Mouse (Mus musculus): ENCODE measurements around the gene Pde4b.
"Not testable (repeated sequence)": the region's sequence is repeated elsewhere in the genome, so short reads cannot be mapped to it uniquely, and the experiment has no call there.

Gene Pde4b

GRCm38 (mm10) chr4:102087091-102087565, at the start of gene Pde4b:
Pde4b (plus strand) TSS chr4:102087543.
- peak; percentile 66 to 68 for DNase-seq

- no peak for DNase-seq
Observed at GRCm38 (mm10) chr4:102040190-102040589, 47.2 kb upstream of the Pde4b start.

- no peak for DNase-seq
Observed at GRCm38 (mm10) chr4:102045183-102046140, 41.9 kb upstream of the Pde4b start.

GRCm38 (mm10) chr4:102049368-102049767, 38.0 kb upstream of the Pde4b start:
- not testable (repeated sequence) for DNase-seq

- no peak for DNase-seq
Observed at GRCm38 (mm10) chr4:102061322-102061721, 26.0 kb upstream of the Pde4b start.

- DNase-seq = no peak
Observed at GRCm38 (mm10) chr4:102069314-102069713, 18.0 kb upstream of the Pde4b start.

GRCm38 (mm10) chr4:102086336-102086735, 1.0 kb upstream of the Pde4b start:
- DNase-seq = peak; percentile 75 to 78

GRCm38 (mm10) chr4:102087566-102088234, 357 bp downstream of the Pde4b start:
- peak; percentile 88 to 92 for DNase-seq

GRCm38 (mm10) chr4:102088235-102088867, 1.0 kb downstream of the Pde4b start:
- peak in 1 of 2 experiments; percentile 74 for DNase-seq

- no peak for DNase-seq
Observed at GRCm38 (mm10) chr4:102095851-102096250, 8.5 kb downstream of the Pde4b start.

- DNase-seq = no peak
Observed at GRCm38 (mm10) chr4:102102241-102102640, 14.9 kb downstream of the Pde4b start.

GRCm38 (mm10) chr4:102104534-102105014, 17.2 kb downstream of the Pde4b start:
- DNase-seq = peak; percentile 79 to 80

- DNase-seq = peak; percentile 78 to 81
Observed at GRCm38 (mm10) chr4:102106771-102107170, 19.4 kb downstream of the Pde4b start.

GRCm38 (mm10) chr4:102119454-102119853, 32.1 kb downstream of the Pde4b start:
- DNase-seq = no peak

- DNase-seq = peak; percentile 39 to 41
Observed at GRCm38 (mm10) chr4:102136366-102136849, 49.1 kb downstream of the Pde4b start.

GRCm38 (mm10) chr4:102138346-102138745, 51.0 kb downstream of the Pde4b start:
- no peak for DNase-seq

- DNase-seq = peak; percentile 47 to 67
Observed at GRCm38 (mm10) chr4:102141241-102141640, 53.9 kb downstream of the Pde4b start.

- no peak for DNase-seq
Observed at GRCm38 (mm10) chr4:102148766-102149165, 61.4 kb downstream of the Pde4b start.

- no peak for DNase-seq
Observed at GRCm38 (mm10) chr4:102159178-102159577, 71.8 kb downstream of the Pde4b start.

GRCm38 (mm10) chr4:102171636-102172035, 84.3 kb downstream of the Pde4b start:
- no peak for DNase-seq

GRCm38 (mm10) chr4:102172711-102173213, 85.4 kb downstream of the Pde4b start:
- no peak for DNase-seq

- no peak for DNase-seq
Observed at GRCm38 (mm10) chr4:102175985-102176384, 88.6 kb downstream of the Pde4b start.

Data from cerebellum, postnatal 25 days (tissue).